8 mouse cellular contexts compared by ENCODE assay signal in genomic region chr8:13785250-13785763, GRCm38 (mm10). TPM values are rescaled to one million over a fixed set of nuclear protein-coding genes. Genes with fewer than 3 reads are reported as not detected.
A peak's percentile ranks its signal among the peaks of the same experiment; 100 is the strongest.
DNase-seq lines count a peak whose midpoint lies in the region; ATAC-seq and TF ChIP-seq lines count a peak whose summit lies in the region.

Gene Upf3a (plus strand): TSS chr8:13785615.

- H3K27ac ChIP-seq in MEL (ENCODE audit: control insufficient read depth, low read depth, low read length): peak within 1 kb of the TSS; percentile 93
- H3K27ac ChIP-seq in cerebellum, adult 2 months (ENCODE audit: insufficient read depth, low read length): peak within 1 kb of the TSS; percentile 92
- H3K27ac ChIP-seq in lung, embryonic 16.5 days (ENCODE audit: low read length): peak within 1 kb of the TSS; percentile 98

- H3K4me1 ChIP-seq in MEL (ENCODE audit: control insufficient read depth in 1 of 2, insufficient read depth in 2 of 2, low read length in 2 of 2): peaks cover 0 to 10% of the 10 kb centered on the region in 2 experiments; a peak in 2 of 4 replicates
- H3K4me1 ChIP-seq in cerebellum, adult 2 months (ENCODE audit: control insufficient read depth, insufficient read depth, low read length): no peaks in the 10 kb centered on the region
- H3K4me1 ChIP-seq in lung, embryonic 16.5 days (replicated peaks; ENCODE audit: control insufficient read depth, insufficient read depth, low read length): peaks cover 11% of the 10 kb centered on the region

- no peak for TF ChIP-seq EP300 in MEL (IDR thresholded peaks at IDR 0.05; ENCODE audit: low read depth in 1 of 2, low read length in 2 of 2)

- under 1% methylated on average over 47 of the region's 47 CpGs for WGBS in cerebellum, adult 2 months
- under 1% methylated on average over 47 of the region's 47 CpGs for WGBS in lung, embryonic 16.5 days

- TF ChIP-seq RAD21 in MEL (IDR thresholded peaks at IDR 0.05; ENCODE audit: low read depth, low read length): no peak; the same call in 1 of the 2 replicates

- peak; percentile 53 to 81 (median 75) for TF ChIP-seq CTCF in MEL (IDR thresholded peaks at IDR 0.05 in 2 of 3, conservative IDR thresholded peaks at IDR 0.05 in 1 of 3; ENCODE audit: control insufficient read depth in 1 of 3, insufficient read depth in 1 of 3, low read depth in 2 of 3, low read length in 3 of 3, poor library complexity in 1 of 3, severe bottlenecking in 1 of 3)
- TF ChIP-seq CTCF in cerebellum, adult 2 months (IDR thresholded peaks at IDR 0.05; ENCODE audit: borderline replicate concordance, insufficient read depth, low read depth, low read length): peak; percentile 62

- peak within 1 kb of the TSS; percentile 68 to 82 for H3K4me3 ChIP-seq in MEL (ENCODE audit: control insufficient read depth in 1 of 2, insufficient read depth in 1 of 2, low read depth in 2 of 2, low read length in 2 of 2)
- H3K4me3 ChIP-seq in cerebellum, adult 2 months (replicated peaks; ENCODE audit: insufficient read depth, low read depth, low read length): peak within 1 kb of the TSS; percentile 64
- H3K4me3 ChIP-seq in lung, embryonic 16.5 days (ENCODE audit: low read length): peak within 1 kb of the TSS; percentile 85

- peak; percentile 93 to 94 for ATAC-seq in hematopoietic stem cell, adult 5-6 weeks (replicated peaks in 1 of 2; ENCODE audit: insufficient read depth in 1 of 2, low FRiP score in 2 of 2, low TSS enrichment in 1 of 2, low read depth in 1 of 2, poor library complexity in 2 of 2, severe bottlenecking in 2 of 2)
- ATAC-seq in lung, embryonic 16.5 days (ENCODE audit: low read depth): peak; percentile 96

- peak within 1 kb of the TSS; percentile 93 for H3K4me2 ChIP-seq in lung, embryonic 16.5 days (ENCODE audit: low read depth, low read length)

- H3K79me2 ChIP-seq in MEL (ENCODE audit: control insufficient read depth, insufficient read depth, low read length, poor library complexity): peaks cover 11% of the 10 kb centered on the region

- H3K27me3 ChIP-seq in MEL (ENCODE audit: control insufficient read depth in 1 of 2, insufficient read depth in 2 of 2, low read length in 2 of 2): no peaks in the 10 kb centered on the region
- H3K27me3 ChIP-seq in cerebellum, adult 2 months (ENCODE audit: control insufficient read depth, insufficient read depth, low read length): no peaks in the 10 kb centered on the region
- no peaks in the 10 kb centered on the region for H3K27me3 ChIP-seq in lung, embryonic 16.5 days (ENCODE audit: control insufficient read depth, insufficient read depth, low read depth, low read length)

- DNase-seq in MEL (ENCODE audit: low read depth, low spot score): peak; percentile 96
- DNase-seq in cerebellum, adult 2 months: peak; percentile 87 to 90
- DNase-seq in forelimb bud, embryonic 11.5 days (ENCODE audit: low read depth, low spot score): peak; percentile 95
- DNase-seq in layer of hippocampus, adult 9-10 months (ENCODE audit: low spot score): peak; percentile 66
- DNase-seq in ovary, postnatal 10 days (ENCODE audit: low spot score): peak; percentile 82
- peak; percentile 89 for DNase-seq in thymus, postnatal 10 days (ENCODE audit: low spot score in 2 of 2)

- H3K9me3 ChIP-seq in MEL (replicated peaks; ENCODE audit: insufficient read depth, low read length): no peaks in the 10 kb centered on the region
- no peaks in the 10 kb centered on the region for H3K9me3 ChIP-seq in lung, embryonic 16.5 days (ENCODE audit: control insufficient read depth, low read length)

- peak; percentile 94 to 96 for TF ChIP-seq POLR2A in MEL (IDR thresholded peaks at IDR 0.05; ENCODE audit: control insufficient read depth in 1 of 2, insufficient read depth in 1 of 2, low read depth in 1 of 2, low read length in 2 of 2, poor library complexity in 1 of 2)
- no peak for TF ChIP-seq POLR2A in cerebellum, adult 2 months (IDR thresholded peaks at IDR 0.05; ENCODE audit: borderline replicate concordance, insufficient read depth, low read length)

- peaks cover 0 to 11% of the 10 kb centered on the region in 2 experiments; a peak in 2 of 4 replicates for H3K36me3 ChIP-seq in MEL (ENCODE audit: control insufficient read depth in 1 of 2, insufficient read depth in 2 of 2, low read length in 2 of 2)
- peaks cover 23% of the 10 kb centered on the region for H3K36me3 ChIP-seq in lung, embryonic 16.5 days (ENCODE audit: control insufficient read depth, insufficient read depth, low read length)

- H3K9ac ChIP-seq in MEL (ENCODE audit: control insufficient read depth, low read depth, low read length, poor library complexity, severe bottlenecking): peak within 1 kb of the TSS; percentile 98
- peak within 1 kb of the TSS; percentile 99 for H3K9ac ChIP-seq in lung, embryonic 16.5 days (ENCODE audit: low read length)

TF ChIP-seq in MEL, 35 proteins besides CTCF, POLR2A, EP300 and RAD21:
- TF ChIP-seq ZMIZ1 (IDR thresholded peaks at IDR 0.05; ENCODE audit: low read depth, low read length) (no peak), MXI1 (IDR thresholded peaks at IDR 0.05; ENCODE audit: low read depth, low read length) (peak; percentile 85), TAL1 (IDR thresholded peaks at IDR 0.05; ENCODE audit: low read length) (no peak), TCF12 (IDR thresholded peaks at IDR 0.05; ENCODE audit: low read depth, low read length) (peak; percentile 64; the same call in 1 of the 2 replicates), POLR2AphosphoS5 (IDR thresholded peaks at IDR 0.05; ENCODE audit: borderline replicate concordance, low read depth, low read length) (peak; percentile 80; the same call in 1 of the 2 replicates), SIN3A (IDR thresholded peaks at IDR 0.05; ENCODE audit: low read length) (peak; percentile 67; the same call in 1 of the 2 replicates), HCFC1 (IDR thresholded peaks at IDR 0.05; ENCODE audit: low read depth, low read length) (peak; percentile 67; the same call in 1 of the 2 replicates), TBP (IDR thresholded peaks at IDR 0.05; ENCODE audit: low read depth, low read length) (peak; percentile 91), MAZ (IDR thresholded peaks at IDR 0.05; ENCODE audit: low read depth, low read length) (peak; percentile 10; the same call in 1 of the 2 replicates), NELFE (IDR thresholded peaks at IDR 0.05; ENCODE audit: low read depth, low read length) (peak; percentile 91), GATA1 (IDR thresholded peaks at IDR 0.05; ENCODE audit: low read depth, low read length) (no peak), POLR2AphosphoS2 (IDR thresholded peaks at IDR 0.05; ENCODE audit: low read length) (peak; percentile 91), CHD1 (IDR thresholded peaks at IDR 0.05; ENCODE audit: low read depth, low read length) (no peak), MAX (IDR thresholded peaks at IDR 0.05; ENCODE audit: low read length) (peak; percentile 70), NRF1 (IDR thresholded peaks at IDR 0.05; ENCODE audit: insufficient read depth, low read depth, low read length, poor library complexity, severe bottlenecking) (no peak), ELF1 (IDR thresholded peaks at IDR 0.05; ENCODE audit: low read depth, low read length) (peak; percentile 36; the same call in 1 of the 2 replicates), RCOR1 (IDR thresholded peaks at IDR 0.05; ENCODE audit: low read depth, low read length) (no peak)

RNA-seq across cellular contexts. Expression of gene Upf3a, which starts in this region (rescaled TPM):
- 26.1 and 29.3 TPM in 2 replicates for total RNA-seq in MEL (2012; rRNA removed)
- polyA plus RNA-seq in MEL (2012; ENCODE audit: insufficient read depth in 1 of 2, insufficient read length in 2 of 2, low read depth in 1 of 2, low replicate concordance in 2 of 2, missing spikeins in 1 of 2): 10 to 100 TPM in 1 of 2 experiments, not detected in 1; 39.8 TPM
- 27.9 and 30.5 TPM in 2 replicates for polyA plus RNA-seq in cerebellum, adult 2 months (2012; rRNA removed)
- 26.6 and 40.5 TPM in 2 replicates for total RNA-seq in hematopoietic stem cell, adult 5-6 weeks (2017)
- polyA plus RNA-seq in lung, embryonic 16.5 days (2015; fragmentation: Nextera tagmentation; extraction: Ambion mirVana): 43.0 and 43.7 TPM in 2 replicates

Comparison
In these comparisons a context has a peak if more than half of its experiments do, and no peak if none do; other contexts are left out.
1. Peak in every context shown above with its lines: DNase-seq, ATAC-seq, H3K4me3 ChIP-seq and H3K27ac ChIP-seq.